Mouse (Mus musculus): ENCODE results near the gene Bsg.

DNA sequence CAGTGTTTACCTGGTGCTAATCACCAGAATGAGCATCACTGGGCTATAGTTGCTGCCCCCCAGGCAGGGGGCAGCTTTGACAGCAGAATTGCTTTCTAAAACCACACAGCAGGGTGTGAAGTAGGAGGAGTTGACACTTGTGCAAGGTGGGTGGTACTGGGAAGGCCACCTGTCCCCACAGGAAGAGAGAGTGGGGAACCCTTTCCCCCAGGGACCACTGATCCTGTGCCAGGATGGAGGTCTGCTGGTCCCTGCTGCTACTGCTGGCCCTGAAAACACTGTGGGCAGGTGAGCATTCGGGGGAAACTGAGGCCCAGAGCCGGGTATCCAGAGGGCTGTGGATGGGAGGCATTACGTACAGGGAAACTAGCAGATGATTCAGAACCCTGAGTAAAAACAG lies 15.1 kb upstream of the Bsg start:
- TF ChIP-seq POLR2A (IDR thresholded peaks at IDR 0.05; ENCODE audit: insufficient read length, low read depth), result no peak
- no peak for TF ChIP-seq MAX (IDR thresholded peaks at IDR 0.05; ENCODE audit: low read depth)
- TF ChIP-seq USF1 (IDR thresholded peaks at IDR 0.05; ENCODE audit: low read depth), result no peak
- TF ChIP-seq TCF12 (IDR thresholded peaks at IDR 0.05; ENCODE audit: insufficient read depth, poor library complexity, severe bottlenecking), result no peak
- TF ChIP-seq CEBPB (IDR thresholded peaks at IDR 0.05; ENCODE audit: insufficient read depth, poor library complexity, severe bottlenecking), result no peak
- no peak for TF ChIP-seq REST (IDR thresholded peaks at IDR 0.05; ENCODE audit: insufficient read depth, insufficient read length)
- no peak for TF ChIP-seq E2F4 (IDR thresholded peaks at IDR 0.05; ENCODE audit: insufficient read depth)
- no peak for TF ChIP-seq MYOG (IDR thresholded peaks at IDR 0.05; ENCODE audit: control insufficient read depth in 1 of 3, insufficient read depth in 1 of 3, insufficient read length in 2 of 3, low read depth in 2 of 3)
- peak; percentile 72 for TF ChIP-seq POLR2AphosphoS2 (IDR thresholded peaks at IDR 0.05; ENCODE audit: insufficient read length, low read depth)
- TF ChIP-seq SRF (IDR thresholded peaks at IDR 0.05; ENCODE audit: control insufficient read depth, insufficient read length, low read depth), result no peak
- TF ChIP-seq MYOD1 (IDR thresholded peaks at IDR 0.05; ENCODE audit: control insufficient read depth in 1 of 3, insufficient read length in 2 of 3, low read depth in 2 of 3), result no peak
- TF ChIP-seq TCF3 (IDR thresholded peaks at IDR 0.05; ENCODE audit: insufficient read length, low read depth), result no peak
